Mouse (Mus musculus) adrenal gland, adult 18-20 months (tissue): ENCODE measurements around the gene Slc34a3. TPM values are rescaled to one million over a fixed set of nuclear protein-coding genes. Genes with fewer than 3 reads are reported as not detected.
"Not testable (repeated sequence)": the region's sequence is repeated elsewhere in the genome, so short reads cannot be mapped to it uniquely, and the experiment has no call there.

Experiments
- DNase-seq, 2 experiments: peaks; one replicate each; pipeline ENCODE4 v3.0.0; 2021 to 2022; ENCODE audit warnings: low spot score in 2 of 2
- long read RNA-seq, 2 experiments: library from polyadenylated mRNA; stranded (forward); transcript quantifications; one replicate each; pipeline ENCODE4 v2.0.0; 2021
- total RNA-seq, 2 experiments: library from RNA; stranded (reverse); gene quantifications; 1 replicate in 1 of 2; 2 replicates in 1 of 2; pipeline ENCODE4 v1.2.3; 2021

Gene Slc34a3
- total RNA-seq = not detected
- long read RNA-seq, experiment 1 = 0 reads
- long read RNA-seq, experiment 2 = 0 reads

- no peak for DNase-seq
Observed at GRCm38 (mm10) chr2:25234050-25234449, at the start of gene Slc34a3. Gene Slc34a3, minus strand, starts transcription at chr2:25234364.

GRCm38 (mm10) chr2:25278928-25279882, 45.0 kb upstream of the Slc34a3 start:
- DNase-seq = peak; percentile 72 to 76

GRCm38 (mm10) chr2:25273010-25273409, 38.8 kb upstream of the Slc34a3 start:
- no peak for DNase-seq

- no peak for DNase-seq
Observed at GRCm38 (mm10) chr2:25272515-25272914, 38.4 kb upstream of the Slc34a3 start.

- peak; percentile 99 for DNase-seq
Observed at GRCm38 (mm10) chr2:25271827-25272511, 37.8 kb upstream of the Slc34a3 start, which contains the start of the genes Ssna1 and Anapc2. Gene Ssna1, minus strand, starts transcription at chr2:25272438. Gene Anapc2, plus strand, starts transcription at chr2:25272478.

- no peak for DNase-seq
Observed at GRCm38 (mm10) chr2:25267746-25268309, 33.7 kb upstream of the Slc34a3 start.

- DNase-seq = no peak
Observed at GRCm38 (mm10) chr2:25267241-25267640, 33.1 kb upstream of the Slc34a3 start.

- no peak for DNase-seq
Observed at GRCm38 (mm10) chr2:25266720-25267119, 32.6 kb upstream of the Slc34a3 start.

- DNase-seq = no peak
Observed at GRCm38 (mm10) chr2:25265897-25266656, 31.9 kb upstream of the Slc34a3 start.

GRCm38 (mm10) chr2:25264851-25265250, 30.7 kb upstream of the Slc34a3 start:
- no peak for DNase-seq

- DNase-seq = no peak
Observed at GRCm38 (mm10) chr2:25264286-25264660, 30.1 kb upstream of the Slc34a3 start.

GRCm38 (mm10) chr2:25263623-25264285, 29.6 kb upstream of the Slc34a3 start:
- DNase-seq = no peak

GRCm38 (mm10) chr2:25262795-25263622, 28.8 kb upstream of the Slc34a3 start:
- DNase-seq = peak; percentile 31 to 43

- peak; percentile 83 to 88 for DNase-seq
Observed at GRCm38 (mm10) chr2:25262291-25262767, 28.2 kb upstream of the Slc34a3 start, which contains the start of gene Tprn. Gene Tprn, plus strand, starts transcription at chr2:25262618.

- no peak for DNase-seq
Observed at GRCm38 (mm10) chr2:25261870-25262269, 27.7 kb upstream of the Slc34a3 start.

GRCm38 (mm10) chr2:25258887-25259286, 24.7 kb upstream of the Slc34a3 start:
- no peak for DNase-seq

- DNase-seq = not testable (repeated sequence)
Observed at GRCm38 (mm10) chr2:25257250-25257649, 23.1 kb upstream of the Slc34a3 start.

GRCm38 (mm10) chr2:25256443-25257109, 22.4 kb upstream of the Slc34a3 start:
- not testable (repeated sequence) for DNase-seq
